Mouse (Mus musculus): ENCODE data around the gene Wfdc16.
A peak's percentile ranks its signal among the peaks of the same experiment; 100 is the strongest.
"Not testable (repeated sequence)": the region's sequence is repeated elsewhere in the genome, so short reads cannot be mapped to it uniquely, and the experiment has no call there.

Wfdc16 gene

DNA sequence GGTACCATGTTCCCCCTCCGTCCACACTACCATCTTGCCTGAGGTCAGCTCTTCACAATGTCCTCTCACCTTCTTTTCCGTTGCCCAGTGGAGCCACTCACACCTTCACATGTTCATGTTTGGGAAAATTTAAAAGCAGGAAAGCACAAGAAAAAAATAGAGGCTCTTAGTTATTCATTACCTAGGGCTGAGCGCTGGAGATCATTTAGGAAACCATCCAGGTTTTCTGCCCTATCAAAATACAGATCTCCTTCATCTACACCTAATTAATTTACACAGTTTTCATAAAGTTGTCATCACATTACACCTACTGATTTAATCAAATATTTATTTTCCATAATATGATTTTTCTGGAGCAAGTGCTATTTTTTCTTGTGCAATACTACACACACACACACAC is at the start of gene Wfdc16:
Gene Wfdc16, minus strand, starts transcription at position 101 of the 400 bp plus-strand sequence.
- DNase-seq: no peak

DNA sequence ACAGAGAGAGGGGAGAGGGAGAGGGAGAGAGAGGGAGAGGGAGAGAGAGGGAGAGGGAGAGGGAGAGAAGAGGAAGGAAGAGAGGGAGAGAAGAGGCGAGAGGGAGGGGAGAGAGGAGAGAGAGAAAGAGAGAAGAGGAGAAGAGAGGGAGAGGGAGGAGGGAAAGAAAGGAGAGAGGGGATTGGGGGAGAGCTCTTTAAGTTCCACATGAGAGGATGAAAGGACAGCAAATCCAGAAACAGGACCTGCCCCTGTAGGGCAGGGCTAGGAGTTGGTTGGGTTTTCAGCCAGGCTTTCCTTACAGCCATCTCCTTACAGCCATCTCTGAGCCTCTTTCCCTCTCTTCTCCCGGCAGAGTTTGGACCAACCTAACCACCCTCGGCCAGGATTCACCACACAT is 46.2 kb upstream of the Wfdc16 start, which contains the start of gene Wfdc13:
Gene Wfdc13, plus strand, starts transcription at position 301 of the 400 bp plus-strand sequence.
- no peak for DNase-seq

DNA sequence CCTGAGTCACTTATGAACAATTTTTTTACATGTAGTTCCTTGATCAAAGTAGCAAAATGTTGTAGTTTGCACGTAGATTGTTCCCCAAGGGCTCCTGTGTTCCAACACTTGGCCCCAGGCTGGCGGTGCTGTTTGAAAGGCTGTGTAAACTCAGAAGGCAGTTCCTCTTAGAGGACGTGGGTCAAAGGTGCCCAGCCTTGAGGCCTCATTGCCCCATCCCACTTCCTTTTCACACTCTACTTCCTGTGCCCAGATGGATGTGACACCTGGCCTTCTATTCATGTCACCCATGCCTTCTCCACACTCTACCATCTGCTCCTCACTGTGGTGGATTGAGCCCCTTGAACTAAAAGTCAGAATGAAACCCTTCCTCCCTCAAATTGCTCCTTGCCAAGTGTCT is 41.3 kb upstream of the Wfdc16 start:
- DNase-seq: no peak

DNA sequence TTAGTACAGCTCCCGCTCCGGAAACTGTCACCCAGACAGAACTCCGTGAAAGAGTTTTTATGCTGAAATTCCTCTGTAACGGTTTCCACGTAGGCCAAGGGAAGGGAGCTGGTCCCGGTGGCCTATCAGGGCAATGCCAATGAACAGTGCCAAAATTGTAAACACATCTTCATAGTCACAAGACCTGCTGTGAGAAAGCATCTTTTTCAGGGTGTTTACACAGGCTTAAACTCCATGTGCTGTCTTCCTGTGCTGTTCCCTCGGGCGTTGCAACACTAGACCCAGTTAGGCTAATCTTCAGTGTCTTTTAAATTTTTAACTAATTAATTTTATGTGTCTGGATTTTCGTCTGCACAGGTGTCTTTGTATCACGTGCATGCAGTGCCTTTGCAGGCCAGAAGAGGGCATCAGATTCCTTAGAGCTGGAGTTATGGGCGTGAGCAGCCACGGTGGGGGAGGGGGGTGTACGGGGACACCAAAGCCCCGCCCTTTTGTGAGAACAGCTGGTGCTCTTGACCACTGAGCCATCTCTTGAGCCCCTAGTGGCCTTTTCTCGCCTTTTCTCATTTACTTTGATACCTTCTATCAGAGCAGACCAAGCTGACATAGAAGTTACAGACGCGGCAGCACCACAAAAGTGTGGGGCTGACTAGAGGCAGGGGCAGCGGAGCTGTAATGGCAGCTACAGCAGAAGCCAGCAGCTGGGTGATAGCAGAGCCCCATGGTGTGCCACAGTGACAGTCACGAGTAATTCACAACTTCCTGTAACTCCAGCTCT is 40.4 kb upstream of the Wfdc16 start:
- DNase-seq: peak; percentile 43 to 59

DNA sequence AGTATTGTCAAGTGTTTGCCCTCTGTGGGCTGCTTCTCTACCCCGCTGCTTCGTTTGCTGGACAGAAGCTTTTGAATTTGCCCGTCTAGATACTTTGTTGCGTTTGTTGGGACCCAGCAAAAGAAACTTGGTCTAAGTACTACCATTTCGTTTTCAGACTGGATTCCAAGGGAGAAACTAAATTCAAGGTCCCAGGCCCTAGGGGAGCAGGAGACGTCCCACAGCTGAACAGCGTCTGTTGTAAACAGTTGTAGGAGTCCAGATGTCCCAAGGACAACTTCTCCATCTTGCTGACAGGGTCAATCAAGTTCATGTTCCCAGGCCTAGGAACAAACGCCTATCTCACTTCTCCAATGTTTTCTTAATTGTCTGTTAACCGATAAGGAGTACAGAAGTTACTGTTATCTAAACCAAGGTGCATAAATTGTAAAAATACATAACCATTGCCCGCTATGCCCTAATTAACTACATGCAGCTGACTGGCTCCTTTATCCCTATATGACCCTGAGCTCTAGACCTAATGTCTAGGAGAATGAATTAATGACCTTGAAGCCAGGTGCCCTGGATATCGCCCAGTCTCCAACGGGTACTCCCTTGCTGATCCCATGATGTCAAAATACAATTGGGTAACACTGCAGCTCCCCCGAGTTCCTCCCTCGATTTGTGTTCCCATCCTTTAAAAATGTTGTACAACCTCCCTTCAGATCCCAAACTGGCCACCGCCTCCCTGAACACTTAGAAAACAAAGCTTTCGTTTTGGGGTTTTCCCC is 38.5 kb upstream of the Wfdc16 start:
- DNase-seq: no peak

DNA sequence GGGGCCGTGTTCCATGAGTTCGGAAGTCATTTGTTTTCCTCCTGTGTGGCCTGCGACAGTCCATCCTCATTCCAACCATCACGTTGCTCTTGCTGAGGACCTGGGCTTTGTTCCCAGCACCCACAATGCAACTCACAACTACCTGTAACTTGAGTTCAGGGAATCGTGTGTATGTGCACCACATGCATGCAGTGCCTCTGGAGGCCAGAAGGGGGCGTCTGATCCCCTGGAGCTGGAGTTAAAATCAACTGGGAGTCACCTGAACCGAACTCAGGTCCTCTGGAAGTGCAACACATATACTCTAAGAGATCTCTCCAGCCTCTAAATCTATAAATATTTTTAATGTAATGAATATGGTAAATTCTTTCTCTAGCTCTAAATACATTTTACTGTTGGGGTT is 37.5 kb upstream of the Wfdc16 start:
- no peak for DNase-seq

DNA sequence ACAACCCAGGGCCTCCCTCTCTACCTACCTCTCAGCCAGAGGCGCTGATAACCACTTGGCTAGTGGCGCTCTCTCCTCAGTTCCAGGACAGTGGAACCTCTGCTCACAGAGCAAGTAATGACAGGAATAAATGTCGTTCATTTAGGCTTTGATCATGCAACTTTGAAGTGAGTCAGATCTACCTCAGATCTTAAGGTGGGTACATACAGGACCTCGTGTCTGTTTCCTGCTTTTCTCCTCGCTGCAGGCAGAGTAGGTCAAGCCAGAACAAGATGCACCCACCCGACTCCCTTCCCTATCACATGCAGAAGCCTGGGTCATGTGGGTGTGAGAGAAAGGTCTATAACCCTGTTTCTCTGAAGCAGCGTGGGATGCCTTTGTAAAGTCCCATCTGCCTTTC is 35.4 kb upstream of the Wfdc16 start, which contains the start of gene Wfdc11:
Gene Wfdc11, minus strand, starts transcription at position 101 of the 400 bp plus-strand sequence.
- no peak for DNase-seq

DNA sequence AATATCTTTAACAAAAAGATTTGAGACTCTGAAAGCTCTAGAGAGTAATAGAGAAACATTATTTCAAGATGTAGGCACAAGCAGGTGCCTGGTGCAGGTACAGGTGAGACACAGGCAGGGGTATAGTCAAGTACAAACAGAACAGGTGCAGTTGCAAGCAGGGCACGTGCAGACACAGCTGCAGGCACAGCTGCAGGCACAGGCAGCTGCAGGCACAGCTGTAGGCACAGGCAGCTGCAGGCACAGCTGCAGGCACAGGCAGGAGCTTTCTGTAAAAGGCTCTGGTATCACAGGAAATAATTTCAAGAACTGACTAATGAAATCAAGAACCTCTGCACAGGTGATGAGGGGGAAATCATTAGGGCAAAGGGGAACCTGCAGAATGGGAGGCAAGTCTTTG is 32.3 kb upstream of the Wfdc16 start:
- DNase-seq: no peak

DNA sequence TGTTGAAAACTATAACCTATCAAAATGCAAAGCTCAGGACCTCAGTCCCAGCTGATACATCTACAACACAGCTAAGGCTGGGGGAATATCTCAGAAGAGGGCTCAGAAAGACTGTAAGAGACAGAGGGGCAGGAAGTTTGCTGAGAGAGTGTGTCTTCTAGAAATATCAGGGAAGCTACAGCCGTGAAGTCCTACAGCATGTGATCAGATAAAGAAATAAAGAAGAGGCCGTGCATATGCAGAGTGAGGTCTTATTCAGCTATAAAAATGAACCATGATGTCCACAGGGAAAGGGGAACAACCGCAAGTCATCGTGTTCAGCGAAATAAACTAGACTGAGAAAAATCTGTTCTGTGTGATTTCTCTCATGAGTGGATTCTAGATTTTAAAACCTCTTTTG is 31.7 kb upstream of the Wfdc16 start:
- DNase-seq: no peak

DNA sequence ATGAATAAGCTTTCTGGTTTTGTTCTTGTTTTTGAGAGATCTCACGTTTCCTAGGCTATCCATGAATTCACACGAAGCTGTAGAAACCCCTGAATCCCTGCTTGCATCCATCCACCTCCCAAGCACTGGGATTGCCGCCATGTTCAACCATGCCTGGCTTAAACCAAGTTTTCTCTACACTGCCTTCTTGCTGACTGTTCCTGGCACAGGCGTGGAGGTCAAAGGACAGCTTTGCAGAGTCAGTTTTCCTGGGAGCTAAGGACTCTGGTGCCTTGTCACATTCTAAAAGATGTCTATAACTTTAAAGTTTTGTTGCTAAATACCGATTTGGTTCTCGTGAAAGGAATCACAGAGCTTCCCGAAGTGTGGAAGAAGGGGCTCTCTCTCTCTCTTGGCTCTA is 26.3 kb upstream of the Wfdc16 start:
- no peak for DNase-seq

DNA sequence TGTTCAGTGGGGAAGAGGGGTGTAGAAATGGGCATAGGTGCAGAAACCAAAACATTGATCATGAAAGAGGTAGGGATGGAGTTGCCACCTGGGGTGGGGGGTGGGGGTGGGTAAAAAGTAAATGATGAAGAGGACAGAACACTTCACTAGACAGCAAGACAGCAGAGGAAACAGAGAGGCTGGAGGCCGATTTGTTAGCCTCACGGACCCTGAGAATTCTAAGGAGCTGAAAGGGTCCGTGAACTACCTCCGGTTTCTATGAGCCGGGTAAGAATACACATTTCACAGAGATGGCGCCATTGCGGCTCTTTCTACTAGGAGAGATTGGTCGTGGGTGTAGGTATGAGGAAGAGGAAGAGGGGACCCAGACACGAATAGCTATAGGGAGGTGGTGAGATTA is 17.9 kb upstream of the Wfdc16 start, which contains the start of gene Wfdc9:
Gene Wfdc9, minus strand, starts transcription at position 101 of the 400 bp plus-strand sequence.
- no peak for DNase-seq

DNA sequence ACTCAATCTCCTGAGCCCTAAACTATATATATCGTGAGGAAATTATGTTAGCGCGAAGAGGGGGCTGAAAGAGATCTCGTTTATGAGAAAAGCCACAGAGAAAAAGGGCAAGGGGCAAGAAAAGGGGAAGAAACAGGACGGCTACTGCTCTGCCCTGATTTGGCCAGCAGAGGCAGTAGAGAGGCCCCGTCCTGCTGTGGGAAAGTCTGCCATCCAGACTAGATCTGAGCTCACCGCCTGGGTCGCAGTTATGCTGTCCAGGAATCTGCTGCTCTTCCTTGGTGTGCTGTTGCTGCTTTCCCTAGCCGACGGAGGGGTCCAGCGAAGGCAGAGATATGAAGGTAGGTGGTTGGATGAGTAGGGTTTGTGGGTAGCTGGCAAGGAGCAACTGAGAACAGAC is 17.3 kb upstream of the Wfdc16 start, which contains the start of gene Wfdc10:
Gene Wfdc10, plus strand, starts transcription at position 189 of the 400 bp plus-strand sequence.
- peak in 1 of 2 experiments; percentile 53 for DNase-seq

DNA sequence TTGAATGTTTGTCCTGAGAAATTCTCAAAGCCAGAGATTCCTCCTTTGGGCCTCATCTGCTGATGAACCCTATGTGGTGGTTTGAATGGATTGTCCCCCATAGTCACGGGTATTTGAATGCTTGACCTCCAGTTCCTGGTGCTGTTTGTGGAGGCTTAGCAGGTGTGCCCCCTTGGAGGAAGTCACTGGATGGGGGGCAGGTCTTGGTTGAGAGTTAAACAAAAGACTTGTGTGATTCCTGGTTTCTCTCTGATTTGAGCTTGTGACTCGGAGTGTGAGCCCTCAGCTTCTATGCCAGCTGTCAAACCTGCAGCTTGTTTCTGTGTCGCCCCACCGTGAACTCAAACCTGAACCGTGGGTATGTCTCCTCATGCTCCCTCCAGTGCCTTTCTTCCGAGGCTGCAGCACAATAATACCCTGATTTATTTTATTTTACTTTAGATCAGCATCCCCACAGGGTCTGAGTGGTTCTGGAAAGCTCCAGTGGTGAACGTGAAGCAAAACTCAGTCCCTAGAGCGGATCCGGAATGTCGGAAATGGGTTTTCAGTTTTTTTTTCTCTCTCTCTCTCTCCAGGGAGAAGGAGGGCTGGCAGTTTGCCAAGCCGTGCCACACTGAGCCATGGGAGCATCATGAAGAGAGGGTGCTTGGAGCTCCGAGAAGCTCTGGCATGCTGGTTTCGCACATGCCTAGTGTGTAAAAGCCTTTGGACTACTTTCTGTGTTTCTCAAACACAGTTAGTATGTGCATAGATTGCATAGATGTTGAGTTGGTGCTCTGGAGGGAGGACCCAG is 3.5 kb upstream of the Wfdc16 start:
- no peak for DNase-seq

DNA sequence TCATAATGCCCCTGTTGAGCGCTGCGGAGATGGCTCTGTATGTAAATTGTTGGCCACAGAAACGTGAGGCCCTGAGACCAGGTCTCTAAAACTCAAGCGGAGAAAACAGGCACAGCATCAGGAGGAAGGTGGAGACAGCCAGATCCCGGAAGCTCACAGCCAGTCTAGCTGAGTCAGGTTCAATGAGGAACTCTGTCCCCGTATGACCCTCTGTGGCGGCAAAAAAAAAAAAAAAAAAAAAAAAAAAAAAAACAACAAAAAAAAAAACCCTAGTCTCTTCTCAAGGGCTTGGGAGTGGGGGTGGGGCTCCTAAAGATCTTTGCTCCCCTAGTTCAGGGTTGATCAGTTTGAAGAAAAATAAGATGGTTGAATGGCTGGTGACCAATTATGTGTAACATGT is 2.5 kb upstream of the Wfdc16 start:
- no peak for DNase-seq

DNA sequence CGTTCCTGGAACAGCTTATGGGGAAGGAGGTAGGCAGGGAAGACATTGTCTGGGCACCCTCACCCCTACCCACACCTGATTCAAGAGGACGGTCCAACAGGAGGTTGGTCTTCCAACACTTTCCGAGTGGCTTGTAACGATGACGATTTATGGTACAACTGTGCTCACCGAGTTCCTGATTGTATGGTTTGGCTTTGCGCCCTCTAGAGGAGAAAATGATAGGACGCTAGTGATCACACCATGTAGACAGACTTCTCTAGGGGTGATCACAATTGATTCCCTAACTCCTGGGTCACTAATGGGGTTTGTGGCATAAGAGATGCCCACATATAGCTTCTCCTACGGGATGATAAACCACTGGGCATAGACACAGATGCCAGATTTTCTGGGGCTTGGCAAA is 3.3 kb downstream of the Wfdc16 start:
- DNase-seq: no peak

DNA sequence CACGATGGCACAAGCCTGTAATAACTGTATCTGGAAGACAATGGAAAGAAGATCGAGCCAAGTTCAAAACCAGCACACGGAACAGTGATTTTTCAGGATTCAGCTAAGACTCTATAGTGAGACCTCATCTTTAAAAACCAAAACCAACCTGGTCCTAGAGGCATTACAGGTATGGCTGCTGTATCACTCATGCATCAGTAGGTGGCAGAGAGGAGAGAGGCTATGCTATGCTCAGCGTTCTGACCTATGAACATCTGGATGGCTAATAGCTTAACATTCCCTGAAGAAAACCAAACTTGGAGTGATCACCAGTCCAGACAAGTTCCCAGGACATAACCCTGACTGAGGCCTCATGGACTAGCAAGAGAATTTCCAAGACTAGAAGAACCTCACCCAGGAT is 16.8 kb downstream of the Wfdc16 start:
- DNase-seq: no peak

DNA sequence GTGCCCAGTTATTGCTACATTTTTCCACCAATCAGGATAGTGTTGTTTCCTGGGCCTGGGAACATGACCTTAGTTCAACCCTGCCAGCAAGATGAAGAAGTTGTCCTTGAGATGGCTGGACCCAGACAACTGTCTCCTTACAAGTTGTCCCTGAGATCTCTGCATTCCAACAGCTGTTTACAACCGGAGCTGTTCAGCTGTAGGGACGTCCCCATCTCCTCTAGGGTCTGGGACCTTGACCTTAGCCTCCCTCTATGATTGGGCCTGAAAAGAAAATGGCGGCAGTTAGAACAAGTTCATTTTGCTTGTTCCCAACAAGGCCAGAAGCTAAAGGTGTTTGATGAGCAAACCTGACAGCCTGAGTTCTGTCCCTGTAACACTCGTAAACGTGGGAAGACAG is 19.5 kb downstream of the Wfdc16 start:
- DNase-seq: no peak

DNA sequence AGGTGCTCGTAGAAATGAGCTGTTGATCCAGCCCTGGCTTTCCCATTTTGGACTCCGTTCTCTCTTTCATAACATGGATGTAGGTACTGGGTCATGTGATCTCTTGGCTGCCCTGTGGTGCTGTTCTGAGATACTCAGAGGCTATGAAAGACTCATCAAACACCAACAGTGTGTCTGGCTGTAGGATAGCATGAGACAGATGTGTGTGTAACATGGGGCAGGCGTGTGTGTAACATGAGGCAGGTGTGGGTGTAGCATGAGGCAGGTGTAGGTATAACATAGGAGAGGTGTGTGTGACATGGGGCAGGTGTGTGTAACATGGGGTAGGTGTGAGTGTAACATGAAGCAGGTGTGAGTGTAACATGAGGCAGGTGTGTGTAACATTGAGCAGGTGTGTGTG is 23.2 kb downstream of the Wfdc16 start:
- DNase-seq: no peak

DNA sequence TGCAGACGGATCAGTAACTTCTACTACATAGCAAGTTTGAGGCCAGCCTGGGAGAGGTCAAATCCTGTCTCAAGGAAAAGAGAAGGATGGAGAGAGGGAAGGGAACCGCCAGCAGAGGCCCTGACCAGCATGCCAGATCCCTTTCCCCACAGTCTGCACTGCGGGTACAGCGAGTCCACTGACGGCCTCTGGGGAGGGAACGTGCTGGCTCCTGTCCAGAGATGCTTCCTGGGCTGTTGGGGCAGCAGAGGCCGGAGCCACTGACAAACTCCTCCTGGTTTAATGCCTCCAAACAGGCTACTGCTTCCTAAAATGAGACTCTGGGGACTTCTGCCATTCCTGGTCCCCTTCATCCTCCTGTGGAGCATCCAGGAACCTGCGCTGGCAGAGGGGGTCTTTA is 25.1 kb downstream of the Wfdc16 start, which contains the start of the genes Wfdc6b and Wfdc8:
Gene Wfdc6b, plus strand, starts transcription at position 52 of the 400 bp plus-strand sequence.
Gene Wfdc8, minus strand, starts transcription at position 156 of the 400 bp plus-strand sequence.
- not testable (repeated sequence) for DNase-seq

DNA sequence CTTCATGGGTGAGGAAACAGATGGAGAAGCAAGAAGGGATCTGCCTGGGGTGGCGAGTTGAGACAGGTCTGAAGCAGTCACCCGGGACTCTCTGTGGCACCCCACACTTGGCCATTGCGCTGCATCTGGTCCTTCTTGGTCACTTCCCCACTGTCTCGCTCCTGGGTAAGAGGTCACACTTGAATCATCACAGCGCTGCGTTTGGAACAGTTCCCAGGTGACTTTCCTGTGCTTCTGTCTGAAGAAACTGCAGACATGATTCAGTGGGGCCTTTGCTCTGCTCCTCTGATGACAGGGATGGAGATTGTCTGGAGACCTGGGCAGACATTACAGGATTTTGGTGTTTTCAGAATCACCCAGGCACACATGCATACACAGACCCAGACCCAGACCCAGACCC is 29.8 kb downstream of the Wfdc16 start:
- DNase-seq: no peak

DNA sequence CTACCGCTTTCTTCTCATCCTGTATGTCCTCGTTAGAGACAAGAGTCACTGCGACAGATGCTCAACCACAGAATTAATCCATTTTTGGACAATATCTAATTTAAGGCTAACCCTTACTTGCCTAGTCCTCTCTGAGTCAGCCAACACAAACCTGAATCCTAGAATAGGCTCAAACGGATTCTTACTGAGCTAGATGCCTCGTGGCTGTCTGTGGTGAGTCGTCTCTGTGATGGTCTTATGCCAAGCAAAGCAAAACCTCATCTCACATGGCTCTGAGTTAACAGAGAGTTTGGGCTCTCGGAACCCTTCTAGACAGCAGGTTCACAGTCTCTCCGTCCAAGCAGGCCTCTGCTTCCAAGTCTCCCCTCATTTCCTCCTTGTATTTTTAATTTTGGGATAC is 34.2 kb downstream of the Wfdc16 start:
- DNase-seq: no peak

DNA sequence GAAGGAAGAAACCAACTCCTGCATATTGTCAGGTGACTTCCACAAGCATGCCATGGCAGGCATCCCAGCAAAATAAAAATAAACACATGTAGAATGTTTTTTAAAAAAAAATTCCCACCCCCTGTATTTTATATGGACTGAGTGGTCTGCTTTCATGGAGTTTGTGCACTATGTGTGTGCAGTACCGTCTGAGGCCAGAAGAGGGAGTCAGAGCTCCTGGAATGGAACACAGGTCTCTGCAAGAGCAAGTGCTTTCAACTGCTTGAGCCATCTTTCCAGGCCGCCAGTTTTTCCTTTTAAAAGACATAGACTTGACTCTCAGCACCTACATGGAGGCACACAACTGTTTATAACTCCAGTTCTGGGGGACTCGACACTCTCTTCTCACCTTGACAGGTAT is 35.1 kb downstream of the Wfdc16 start:
- DNase-seq: no peak

DNA sequence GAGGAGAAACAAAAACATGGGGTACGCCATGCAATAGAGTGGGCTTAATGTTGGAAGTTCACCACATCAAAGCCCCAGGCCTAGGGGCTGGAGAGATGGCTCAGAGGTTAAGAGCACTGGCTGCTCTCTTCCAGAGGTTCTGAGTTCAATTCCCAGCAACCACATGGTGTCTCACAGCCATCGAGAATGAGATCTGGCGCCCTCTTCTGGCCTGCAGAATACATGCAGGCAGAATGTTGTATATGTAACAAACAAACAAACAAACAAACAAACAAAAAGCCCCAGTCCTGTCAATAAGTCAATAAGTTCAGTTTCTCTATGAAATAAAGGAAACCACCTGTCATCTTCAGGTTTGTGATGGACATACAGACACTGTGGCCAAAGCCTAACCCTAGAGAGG is 38.4 kb downstream of the Wfdc16 start:
- no peak for DNase-seq
